In the genomic region with DNA sequence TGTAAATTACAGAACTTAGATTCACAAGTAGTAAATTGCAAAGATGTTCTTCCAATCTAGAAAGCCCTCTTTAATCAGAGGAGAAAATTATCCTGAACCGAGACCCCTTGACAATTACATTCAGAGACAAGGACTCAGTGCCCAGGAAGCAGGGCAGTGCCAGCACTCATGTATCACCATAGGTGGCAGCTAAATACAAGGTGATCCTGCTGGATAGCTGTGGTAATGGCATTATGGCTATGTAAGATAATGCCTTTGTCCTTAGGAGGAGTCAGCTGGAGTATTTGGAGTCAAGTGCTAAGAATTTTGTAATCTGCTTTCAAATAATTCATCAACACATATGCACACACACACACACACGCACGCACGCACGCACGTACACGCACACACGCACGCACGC, we compare ENCODE assay signal across 29 mouse cellular contexts. TPM values are rescaled to one million over a fixed set of nuclear protein-coding genes. Genes with fewer than 3 reads are reported as not detected.
DNase-seq lines count a peak whose midpoint lies in the region; ATAC-seq and TF ChIP-seq lines count a peak whose summit lies in the region.
"Had no signal": no experiment of that assay in that cellular context is flagged by ENCODE, and none has a peak within 500 bp of the region (broad histone marks: within the 10 kb centered on the region; RNA-seq: fewer than 3 reads in every experiment).

No protein-coding gene starts in this region.

- peak overlapping the region; percentile 71 for H3K4me3 ChIP-seq in megakaryocyte, embryonic 14.5 days (replicated peaks)
- 0 out of 4 replicates have a peak overlapping the region, but pooled peaks of 1 of the 2 experiments have one; percentile 37 for H3K4me3 ChIP-seq in liver, embryonic 14.5 days (ENCODE audit: insufficient read depth in 1 of 2, low read depth in 2 of 2, low read length in 2 of 2)
- H3K4me3 ChIP-seq in midbrain, embryonic 15.5 days = no peak overlapping the region
- H3K4me3 ChIP-seq: embryonic facial prominence, embryonic 10.5 days; embryonic facial prominence, embryonic 15.5 days; forebrain, embryonic 10.5 days; forebrain, embryonic 15.5 days; heart, embryonic 10.5 days; hindbrain, embryonic 13.5 days; left cerebral cortex, adult 2 months; limb, embryonic 13.5 days; midbrain, embryonic 12.5 days; neural tube, embryonic 13.5 days had no signal

- ATAC-seq in megakaryocyte, adult 5-6 weeks (ENCODE audit: poor library complexity, severe bottlenecking) = no peak
- ATAC-seq in erythroblast, adult 5-6 weeks (replicated peaks; ENCODE audit: low FRiP score, poor library complexity, severe bottlenecking) = 0 out of 2 replicates have a peak, but pooled peaks have one; percentile 66
- peak; percentile 80 for ATAC-seq in liver, embryonic 14.5 days (ENCODE audit: insufficient read depth)
- peak; percentile 80 for ATAC-seq in megakaryocyte-erythroid progenitor cell, adult 5-6 weeks (replicated peaks; ENCODE audit: low FRiP score, low TSS enrichment, poor library complexity, severe bottlenecking)
- ATAC-seq in midbrain, embryonic 15.5 days (replicated peaks) = no peak
- ATAC-seq: forebrain, embryonic 15.5 days; inflammation-experienced regulatory T-cells, adult 6 months; Patski had no signal

- H3K9ac ChIP-seq in liver, embryonic 14.5 days (replicated peaks) = peak overlapping the region; percentile 48
- H3K9ac ChIP-seq in midbrain, embryonic 15.5 days = no peak overlapping the region
- H3K9ac ChIP-seq: embryonic facial prominence, embryonic 15.5 days; forebrain, embryonic 15.5 days; limb, embryonic 13.5 days; midbrain, embryonic 12.5 days had no signal

- H3K27ac ChIP-seq in liver, embryonic 14.5 days = peak overlapping the region; percentile 87
- H3K27ac ChIP-seq in midbrain, embryonic 15.5 days = no peak overlapping the region
- H3K27ac ChIP-seq: embryonic facial prominence, embryonic 10.5 days; embryonic facial prominence, embryonic 15.5 days; forebrain, embryonic 10.5 days; forebrain, embryonic 15.5 days; heart, embryonic 10.5 days; hindbrain, embryonic 13.5 days; left cerebral cortex, adult 2 months; limb, embryonic 13.5 days; macrophage; midbrain, embryonic 12.5 days; neural tube, embryonic 13.5 days had no signal

- no peaks in the 10 kb centered on the region for H3K36me3 ChIP-seq in megakaryocyte, embryonic 14.5 days (replicated peaks; ENCODE audit: low read length)
- H3K36me3 ChIP-seq in liver, embryonic 14.5 days (replicated peaks; ENCODE audit: control insufficient read depth, insufficient read depth, low read depth) = no peaks in the 10 kb centered on the region
- no peaks in the 10 kb centered on the region for H3K36me3 ChIP-seq in midbrain, embryonic 15.5 days (replicated peaks)
- H3K36me3 ChIP-seq: embryonic facial prominence, embryonic 10.5 days; embryonic facial prominence, embryonic 15.5 days; forebrain, embryonic 10.5 days; forebrain, embryonic 15.5 days; G1E; heart, embryonic 10.5 days; hindbrain, embryonic 13.5 days; limb, embryonic 13.5 days; midbrain, embryonic 12.5 days; neural tube, embryonic 13.5 days had no signal

- H3K4me2 ChIP-seq in liver, embryonic 14.5 days (ENCODE audit: low read depth) = peak overlapping the region; percentile 62
- no peak overlapping the region for H3K4me2 ChIP-seq in midbrain, embryonic 15.5 days
- H3K4me2 ChIP-seq: embryonic facial prominence, embryonic 15.5 days; forebrain, embryonic 15.5 days; hindbrain, embryonic 13.5 days; limb, embryonic 13.5 days; midbrain, embryonic 12.5 days; neural tube, embryonic 13.5 days had no signal

- peaks cover 42% of the 10 kb centered on the region for H3K4me1 ChIP-seq in megakaryocyte, embryonic 14.5 days
- H3K4me1 ChIP-seq in liver, embryonic 14.5 days (replicated peaks; ENCODE audit: control insufficient read depth in 2 of 2, insufficient read depth in 2 of 2, low read length in 1 of 2) = peaks cover 19 to 20% of the 10 kb centered on the region in 2 experiments
- peaks cover 7% of the 10 kb centered on the region for H3K4me1 ChIP-seq in midbrain, embryonic 15.5 days
- H3K4me1 ChIP-seq: embryonic facial prominence, embryonic 15.5 days had no signal

- WGBS in liver, embryonic 14.5 days (ENCODE audit: insufficient replicate concordance) = 87% methylated on average over 10 of the region's 10 CpGs
- WGBS in midbrain, embryonic 15.5 days = 95% methylated on average over 10 of the region's 10 CpGs

- H3K27me3 ChIP-seq in megakaryocyte, embryonic 14.5 days (replicated peaks) = no peaks in the 10 kb centered on the region
- no peaks in the 10 kb centered on the region for H3K27me3 ChIP-seq in liver, embryonic 14.5 days (ENCODE audit: control insufficient read depth, insufficient read depth, low read length)
- H3K27me3 ChIP-seq in midbrain, embryonic 15.5 days (replicated peaks) = no peaks in the 10 kb centered on the region
- H3K27me3 ChIP-seq: embryonic facial prominence, embryonic 15.5 days; forebrain, embryonic 15.5 days; hindbrain, embryonic 13.5 days; limb, embryonic 13.5 days; midbrain, embryonic 12.5 days; neural tube, embryonic 13.5 days; Patski had no signal

- peaks cover 7% of the 10 kb centered on the region for H3K9me3 ChIP-seq in megakaryocyte, embryonic 14.5 days
- peaks cover 3% of the 10 kb centered on the region; the same call in 1 of the 2 replicates for H3K9me3 ChIP-seq in liver, embryonic 14.5 days (ENCODE audit: control insufficient read depth, low read length)
- no peaks in the 10 kb centered on the region for H3K9me3 ChIP-seq in midbrain, embryonic 15.5 days
- H3K9me3 ChIP-seq: embryonic facial prominence, embryonic 10.5 days; embryonic facial prominence, embryonic 15.5 days; forebrain, embryonic 10.5 days; forebrain, embryonic 15.5 days; heart, embryonic 10.5 days; hindbrain, embryonic 13.5 days; limb, embryonic 13.5 days; midbrain, embryonic 12.5 days; neural tube, embryonic 13.5 days had no signal

- TF ChIP-seq CTCF in liver, embryonic 14.5 days (IDR thresholded peaks at IDR 0.05; ENCODE audit: low read depth) = no peak

- peak; percentile 32; the same call in 1 of the 2 replicates for TF ChIP-seq EP300 in liver, embryonic 14.5 days (IDR thresholded peaks at IDR 0.05; ENCODE audit: low read depth)

- DNase-seq in liver, embryonic 14.5 days (ENCODE audit: low read depth in 3 of 3, low spot score in 3 of 3) = peak in 2 of 3 experiments; percentile 31 to 46
- no peak for DNase-seq in urinary bladder, postnatal 10 days (ENCODE audit: low spot score)
- DNase-seq in right cerebral cortex, postnatal 4 days = no peak
- DNase-seq: adrenal gland, postnatal 25 days; cerebellum, adult 2 months; cerebellum, postnatal 14 days; heart, postnatal 4 days; kidney, adult 11 months; kidney, postnatal 25 days; lung, adult 2 months had no signal

RNA-seq across cellular contexts. Expression of a gene that starts 23.4 kb away (rescaled TPM):
- polyA plus RNA-seq in megakaryocyte, embryonic 14.5 days (2012; ENCODE audit: insufficient read depth, low replicate concordance) = 95.9 and 122 TPM in 2 replicates
- 11.6 and 12.8 TPM in 2 replicates for total RNA-seq in megakaryocyte, adult 5-6 weeks (2015)
- 21.4 and 34.0 TPM in 2 replicates for total RNA-seq in megakaryocyte, adult 5-6 weeks (2017)
- total RNA-seq in erythroblast, adult 5-6 weeks (2015; ENCODE audit: low replicate concordance) = 6.0 and 7.7 TPM in 2 replicates
- 8.9 and 9.5 TPM in 2 replicates for total RNA-seq in erythroblast, adult 5-6 weeks (2017; ENCODE audit: low replicate concordance)
- polyA plus RNA-seq in liver, embryonic 14.5 days (2012; rRNA removed) = 70.6 and 74.3 TPM in 2 replicates
- polyA plus RNA-seq in liver, embryonic 14.5 days (2014; fragmentation: Nextera tagmentation; extraction: Ambion mirVana) = 44.5 and 53.7 TPM in 2 replicates
- total RNA-seq in megakaryocyte-erythroid progenitor cell, adult 5-6 weeks (2014; fragmentation: Nextera tagmentation) = 18.2 and 19.1 TPM in 2 replicates
- total RNA-seq in megakaryocyte-erythroid progenitor cell, adult 5-6 weeks (2017) = 19.0 and 21.9 TPM in 2 replicates
- polyA plus RNA-seq in midbrain, embryonic 15.5 days (2015; fragmentation: Nextera tagmentation; extraction: Ambion mirVana) = 3,188 and 3,263 TPM in 2 replicates

RNA-seq across cellular contexts. Expression of a gene that starts 29.0 kb away (rescaled TPM):
- 11.0 and 15.6 TPM in 2 replicates for polyA plus RNA-seq in megakaryocyte, embryonic 14.5 days (2012; ENCODE audit: insufficient read depth, low replicate concordance)
- not detected in 2 replicates for total RNA-seq in megakaryocyte, adult 5-6 weeks (2015)
- total RNA-seq in megakaryocyte, adult 5-6 weeks (2017) = 0.15 and 0.53 TPM in 2 replicates
- not detected in 2 replicates for total RNA-seq in erythroblast, adult 5-6 weeks (2015; ENCODE audit: low replicate concordance)
- total RNA-seq in erythroblast, adult 5-6 weeks (2017; ENCODE audit: low replicate concordance) = not detected in 2 replicates
- 2.7 and 7.1 TPM in 2 replicates for polyA plus RNA-seq in liver, embryonic 14.5 days (2012; rRNA removed)
- polyA plus RNA-seq in liver, embryonic 14.5 days (2014; fragmentation: Nextera tagmentation; extraction: Ambion mirVana) = 0.29 and 0.49 TPM in 2 replicates
- total RNA-seq in megakaryocyte-erythroid progenitor cell, adult 5-6 weeks (2014; fragmentation: Nextera tagmentation) = not detected in 2 replicates
- total RNA-seq in megakaryocyte-erythroid progenitor cell, adult 5-6 weeks (2017) = not detected in 2 replicates
- 1,126 and 1,130 TPM in 2 replicates for polyA plus RNA-seq in midbrain, embryonic 15.5 days (2015; fragmentation: Nextera tagmentation; extraction: Ambion mirVana)

Comparison
In these comparisons a context has a peak if more than half of its experiments do, and no peak if none do; other contexts are left out.
1. ATAC-seq: peak in erythroblast, adult 5-6 weeks (single experiment), liver, embryonic 14.5 days (single experiment) and megakaryocyte-erythroid progenitor cell, adult 5-6 weeks (single experiment); none in megakaryocyte, adult 5-6 weeks (single experiment) and midbrain, embryonic 15.5 days (single experiment).
2. DNase-seq: peak in liver, embryonic 14.5 days (2 of 3); none in urinary bladder, postnatal 10 days (single experiment) and right cerebral cortex, postnatal 4 days (single experiment).